Comparison of ENCODE assay signal across 28 mouse cellular contexts in genomic region chr11:67124943-67125342, GRCm38 (mm10). TPM values are rescaled to one million over a fixed set of nuclear protein-coding genes. Genes with fewer than 3 reads are reported as not detected.
DNase-seq lines count a peak whose midpoint lies in the region; ATAC-seq and TF ChIP-seq lines count a peak whose summit lies in the region.
"Had no signal": no experiment of that assay in that cellular context is flagged by ENCODE, and none has a peak within 500 bp of the region (broad histone marks: within the 10 kb centered on the region; RNA-seq: fewer than 3 reads in every experiment).

No protein-coding gene starts in this region.

- H3K9ac ChIP-seq in CH12.LX (ENCODE audit: insufficient read depth, low read depth), result peak overlapping the region; percentile 81
- H3K9ac ChIP-seq: forebrain, embryonic 13.5 days; heart, embryonic 13.5 days had no signal

- TF ChIP-seq POLR2A in CH12.LX (IDR thresholded peaks at IDR 0.05; ENCODE audit: low read depth, low read length), result no peak; the same call in 1 of the 2 replicates
- TF ChIP-seq POLR2A in myocyte (IDR thresholded peaks at IDR 0.05; ENCODE audit: insufficient read length, low read depth), result no peak

- TF ChIP-seq CTCF in left cerebral cortex, adult 2 months (IDR thresholded peaks at IDR 0.05), result no peak
- no peak for TF ChIP-seq CTCF in CH12.LX (conservative IDR thresholded peaks at IDR 0.05 in 1 of 2, IDR thresholded peaks at IDR 0.05 in 1 of 2; ENCODE audit: low read depth in 2 of 2, low read length in 2 of 2)

- no peak overlapping the region for H3K4me3 ChIP-seq in left cerebral cortex, adult 2 months
- peak overlapping the region; percentile 15 to 56 (median 51) for H3K4me3 ChIP-seq in CH12.LX (replicated peaks in 1 of 3; ENCODE audit: low read depth in 2 of 3, low read length in 2 of 3, poor library complexity in 1 of 3)
- no peak overlapping the region for H3K4me3 ChIP-seq in myocyte
- H3K4me3 ChIP-seq: erythroblast, embryonic 14.5 days; forebrain, embryonic 13.5 days; heart, adult 2 months; heart, embryonic 13.5 days had no signal

- TF ChIP-seq EP300 in CH12.LX (IDR thresholded peaks at IDR 0.05; ENCODE audit: low read length), result peak; percentile 36; the same call in 1 of the 2 replicates

- H3K4me1 ChIP-seq in CH12.LX (ENCODE audit: control insufficient read depth in 1 of 2, insufficient read depth in 2 of 2), result peaks cover 16 to 55% of the 10 kb centered on the region in 2 experiments
- H3K4me1 ChIP-seq: forebrain, embryonic 13.5 days; heart, embryonic 13.5 days had no signal

- ATAC-seq in frontal cortex, adult (ENCODE audit: low TSS enrichment), result peak; percentile 64
- ATAC-seq: forebrain, embryonic 13.5 days; hindbrain, postnatal 0 days; intestine, embryonic 16.5 days had no signal

- DNase-seq in frontal cortex, postnatal 10 days (ENCODE audit: low spot score in 2 of 2), result no peak
- no peak for DNase-seq in left cerebral cortex, adult 2 months (ENCODE audit: extremely low spot score in 1 of 2, low spot score in 2 of 2)
- DNase-seq in left cerebral cortex, postnatal 14 days (ENCODE audit: low spot score in 2 of 2), result no peak
- peak; percentile 66 for DNase-seq in CH12.LX (ENCODE audit: extremely low read depth)
- no peak for DNase-seq in spleen, adult 12 weeks (ENCODE audit: low spot score)
- DNase-seq in heart, adult 11 months, result no peak
- DNase-seq: adrenal gland, postnatal 25 days; cerebellum, adult 8-10 months; heart, adult 2 months; heart, postnatal 14 days; kidney, postnatal 25 days; lung, postnatal 4 days; retina, postnatal 1 day; thymus, postnatal 14 days had no signal

- H3K36me3 ChIP-seq in CH12.LX (replicated peaks in 1 of 2; ENCODE audit: control insufficient read depth in 1 of 2, insufficient read depth in 1 of 2, low read length in 1 of 2), result no peaks in the 10 kb centered on the region
- no peaks in the 10 kb centered on the region for H3K36me3 ChIP-seq in myocyte (ENCODE audit: control insufficient read depth, insufficient read depth)
- H3K36me3 ChIP-seq: heart, embryonic 13.5 days had no signal

- H3K4me2 ChIP-seq in CH12.LX (ENCODE audit: insufficient read depth, low read depth, poor library complexity, severe bottlenecking) (peak overlapping the region; percentile 94), myocyte (ENCODE audit: low read depth) (peak overlapping the region; percentile 13)
- H3K4me2 ChIP-seq: forebrain, embryonic 13.5 days; heart, embryonic 13.5 days had no signal

- TF ChIP-seq RAD21 in CH12.LX (IDR thresholded peaks at IDR 0.05; ENCODE audit: low read depth, low read length), result no peak

- H3K27me3 ChIP-seq in CH12.LX (replicated peaks) (no peaks in the 10 kb centered on the region), myocyte (ENCODE audit: control insufficient read depth, insufficient read depth, insufficient read length) (no peaks in the 10 kb centered on the region)
- H3K27me3 ChIP-seq: forebrain, embryonic 13.5 days; heart, embryonic 13.5 days had no signal

- dilution Hi-C loops in CH12.LX (cut with MboI; ENCODE audit: extremely low pct_ligation_motif_present, extremely low pct_unique_long_range_greater_than_20kb, low sequenced_read_pairs), result no loop called here

- peak overlapping the region; percentile 83 for H3K27ac ChIP-seq in left cerebral cortex, adult 2 months
- H3K27ac ChIP-seq in CH12.LX (ENCODE audit: insufficient read depth, low read depth), result no peak overlapping the region; the same call in 1 of the 2 replicates
- H3K27ac ChIP-seq: forebrain, embryonic 13.5 days; heart, adult 2 months; heart, embryonic 13.5 days; hindbrain, postnatal 0 days had no signal

- no peaks in the 10 kb centered on the region for H3K9me3 ChIP-seq in CH12.LX (replicated peaks; ENCODE audit: low read length)
- H3K9me3 ChIP-seq: forebrain, embryonic 13.5 days had no signal

- no peak overlapping the region for H3ac ChIP-seq in myocyte (ENCODE audit: control insufficient read depth, insufficient read length)

- in situ Hi-C loops in CH12.LX (cut with MboI; ENCODE audit: low pct_ligation_motif_present, low pct_unique_long_range_greater_than_20kb, low sequenced_read_pairs), result no loop called here

- H3K79me2 ChIP-seq in CH12.LX (replicated peaks; ENCODE audit: control insufficient read depth, extremely low read depth, insufficient read depth, poor library complexity, severe bottlenecking) (no peaks in the 10 kb centered on the region), myocyte (ENCODE audit: control insufficient read depth, insufficient read depth) (no peaks in the 10 kb centered on the region)

- intact Hi-C loops in left cerebral cortex, adult 2 months (cut with DNase I), result loop anchor here (1.0 kb wide), 2 partner anchors 38 to 104 kb away; no protein-coding TSS in a partner anchor
- intact Hi-C loops in left cerebral cortex, postnatal 14 days (cut with DNase I), result no loop called here

TF ChIP-seq in CH12.LX, 34 proteins besides CTCF, POLR2A, EP300 and RAD21:
- TF ChIP-seq NELFE (IDR thresholded peaks at IDR 0.05; ENCODE audit: low read depth, low read length), result no peak
- peak; percentile 87; the same call in 1 of the 2 replicates for TF ChIP-seq CHD1 (IDR thresholded peaks at IDR 0.05; ENCODE audit: low read depth, low read length)
- 0 out of 2 replicates have a peak, but pooled peaks have one; percentile 10 for TF ChIP-seq BHLHE40 (IDR thresholded peaks at IDR 0.05; ENCODE audit: low read depth, low read length)
- TF ChIP-seq MAX (IDR thresholded peaks at IDR 0.05; ENCODE audit: low read length), result 0 out of 2 replicates have a peak, but pooled peaks have one; percentile 33
- TF ChIP-seq ETS1 (conservative IDR thresholded peaks at IDR 0.05; ENCODE audit: low read depth, low read length), result 0 out of 2 replicates have a peak, but pooled peaks have one; percentile 2

TF ChIP-seq in myocyte, 11 proteins besides CTCF, POLR2A, EP300 and RAD21:
- no peak for TF ChIP-seq TCF12 (IDR thresholded peaks at IDR 0.05; ENCODE audit: insufficient read depth, poor library complexity, severe bottlenecking)
- TF ChIP-seq MYOD1 (IDR thresholded peaks at IDR 0.05; ENCODE audit: control insufficient read depth in 1 of 3, insufficient read length in 2 of 3, low read depth in 2 of 3), result no peak
- TF ChIP-seq REST (IDR thresholded peaks at IDR 0.05; ENCODE audit: insufficient read depth, insufficient read length), result no peak
- TF ChIP-seq USF1 (IDR thresholded peaks at IDR 0.05; ENCODE audit: low read depth), result no peak
- TF ChIP-seq CEBPB (IDR thresholded peaks at IDR 0.05; ENCODE audit: insufficient read depth, poor library complexity, severe bottlenecking), result no peak
- no peak for TF ChIP-seq POLR2AphosphoS2 (IDR thresholded peaks at IDR 0.05; ENCODE audit: insufficient read length, low read depth)
- no peak for TF ChIP-seq SRF (IDR thresholded peaks at IDR 0.05; ENCODE audit: control insufficient read depth, insufficient read length, low read depth)
- TF ChIP-seq MYOG (IDR thresholded peaks at IDR 0.05; ENCODE audit: control insufficient read depth in 1 of 3, insufficient read depth in 1 of 3, insufficient read length in 2 of 3, low read depth in 2 of 3), result no peak
- TF ChIP-seq MAX (IDR thresholded peaks at IDR 0.05; ENCODE audit: low read depth), result no peak
- TF ChIP-seq E2F4 (IDR thresholded peaks at IDR 0.05; ENCODE audit: insufficient read depth), result no peak
TF ChIP-seq in myocyte: peak in this region for 0.

RNA-seq across cellular contexts. Expression of gene Myh2, which starts 45.9 kb away (rescaled TPM):
- under 1 TPM; 0.43 to 0.61 TPM for total RNA-seq in left cerebral cortex, adult 2 months (2021)
- total RNA-seq in left cerebral cortex, postnatal 14 days (2021), result under 1 TPM; 0.42 to 0.59 TPM
- 0.08 TPM in 2 replicates for total RNA-seq in CH12.LX (2012; rRNA removed)
- total RNA-seq in CH12.LX (2014; rRNA removed), result 0.04 TPM in 1 of 2 replicates, not detected in the other
- 0.04 TPM in 1 of 2 replicates, not detected in the other for polyA plus RNA-seq in CH12.LX (2012; ENCODE audit: insufficient read length, low read depth)
- polyA plus RNA-seq in myocyte (2012; fragmentation: generic; extraction: Trizol), result 0.54 TPM
- total RNA-seq: adrenal gland, postnatal 25 days; heart, adult 2 months; heart, postnatal 14 days; megakaryocyte-erythroid progenitor cell, adult 5-6 weeks had no signal
- polyA plus RNA-seq: erythroblast, embryonic 14.5 days; forebrain, embryonic 13.5 days; heart, adult 2 months; heart, embryonic 13.5 days; hindbrain, embryonic 11.5 days; liver, adult 2 months; liver, embryonic 16.5 days; lung, embryonic 16.5 days; spleen, adult 2 months; testis, adult 2 months had no signal

RNA-seq across cellular contexts. Expression of gene Myh3, which starts 46.8 kb away (rescaled TPM):
- total RNA-seq in left cerebral cortex, adult 2 months (2021), result 1 to 10 TPM; 4.7 to 6.0 TPM
- 1 to 10 TPM; 1.8 to 2.1 TPM for total RNA-seq in left cerebral cortex, postnatal 14 days (2021)
- total RNA-seq in CH12.LX (2012; rRNA removed) (0.55 and 0.64 TPM in 2 replicates), CH12.LX (2014; rRNA removed) (0.08 and 0.12 TPM in 2 replicates)
- polyA plus RNA-seq in CH12.LX (2012; ENCODE audit: insufficient read length, low read depth) (0.26 and 0.29 TPM in 2 replicates), myocyte (2012; fragmentation: generic; extraction: Trizol) (876 TPM)
- total RNA-seq: adrenal gland, postnatal 25 days; heart, adult 2 months; heart, postnatal 14 days; liver, adult 2 months; megakaryocyte-erythroid progenitor cell, adult 5-6 weeks had no signal
- polyA plus RNA-seq: erythroblast, embryonic 14.5 days; heart, adult 2 months; liver, adult 2 months; spleen, adult 2 months had no signal

Comparison
In these comparisons a context has a peak if more than half of its experiments do, and no peak if none do; other contexts are left out.
1. H3K4me3 ChIP-seq: peak in CH12.LX (3 of 3); none in left cerebral cortex, adult 2 months (single experiment) and myocyte (single experiment).